Mouse (Mus musculus) heart, adult 2 months (tissue): Measurements from ENCODE around the gene Ppa1.

Experiments used
- CTCF ChIP-seq: fragments of 200-600 bp; IDR thresholded peaks from 2 replicates; pipeline ENCODE4 v1.8.1; 2022; ENCODE audit warnings: antibody characterized with exemption, mild to moderate bottlenecking, moderate library complexity
- POLR2A ChIP-seq: fragments of 200-500 bp; IDR thresholded peaks from 2 replicates; pipeline ENCODE4 v1.6.1; 2011; ENCODE audit warnings: mild to moderate bottlenecking, low read depth, low read length, control low read depth; ENCODE audit not compliant: insufficient read depth

DNA sequence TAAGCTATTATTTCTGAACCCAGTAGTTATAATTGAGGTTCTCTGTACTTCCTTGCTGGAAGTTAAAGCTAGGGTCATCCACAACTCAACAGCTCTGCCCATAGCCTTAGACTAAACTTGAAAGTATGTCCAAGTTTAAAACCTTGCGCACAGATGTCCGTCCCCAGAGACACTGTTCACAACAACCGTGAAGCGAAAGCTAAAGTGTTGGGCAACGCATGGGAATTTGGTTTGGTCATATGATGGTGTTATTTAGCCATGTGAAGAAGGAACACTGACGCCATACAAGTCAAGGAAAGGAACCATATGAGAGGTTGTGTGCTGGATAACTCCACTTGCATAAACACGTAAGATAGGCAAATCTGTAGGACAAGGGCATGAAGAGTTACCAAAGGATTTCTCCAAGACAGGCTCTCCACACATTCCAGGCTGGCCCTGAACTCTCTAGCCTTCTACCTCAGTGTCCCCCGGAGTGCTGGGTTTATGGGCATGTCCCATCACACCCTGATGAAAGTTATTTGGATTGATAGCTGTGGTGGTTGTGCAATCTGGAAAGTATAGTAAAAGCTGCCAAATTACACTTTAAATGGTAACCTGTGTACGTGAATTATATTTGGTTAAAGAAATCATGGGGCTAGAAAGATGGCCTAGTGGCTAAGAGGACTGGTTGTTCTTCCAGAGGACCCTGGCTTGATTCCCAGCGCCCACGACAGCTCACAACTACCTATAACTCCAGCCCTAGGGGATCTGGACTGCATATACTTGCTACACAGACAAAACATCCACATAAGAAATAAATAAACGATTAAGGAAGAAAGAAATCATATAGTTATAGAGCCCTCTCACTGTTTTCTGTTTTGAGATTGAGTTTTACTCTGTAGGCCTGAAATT, 69.3 kb downstream of the Ppa1 start:
- TF ChIP-seq CTCF (no peak), POLR2A (no peak)
